Mouse (Mus musculus): Measurements from ENCODE around the gene Ppp4r2. TPM values are rescaled to one million over a fixed set of nuclear protein-coding genes. Genes with fewer than 3 reads are reported as not detected.

Gene Ppp4r2
- polyA plus RNA-seq, 1 experiment from 2014 or later = 8.7 TPM

GRCm38 (mm10) chr6:100807746-100808145, 25.7 kb upstream of the Ppp4r2 start:
- H3K9ac ChIP-seq (ENCODE audit: low read length) = no peak overlapping the region
- no peaks in the 10 kb centered on the region for H3K4me1 ChIP-seq (replicated peaks; ENCODE audit: control insufficient read depth, insufficient read depth)
- no peaks in the 10 kb centered on the region for H3K27me3 ChIP-seq (ENCODE audit: control insufficient read depth, insufficient read depth, low read length)
- H3K4me2 ChIP-seq (replicated peaks; ENCODE audit: low read depth) = no peak overlapping the region
- TF ChIP-seq CTCF (IDR thresholded peaks at IDR 0.05; ENCODE audit: low read depth) (no peak), EP300 (optimal IDR thresholded peaks at IDR 0.05) (no peak)
- WGBS = 15% methylated on average over 1 of the region's 1 CpGs
- ATAC-seq (ENCODE audit: low FRiP score, low TSS enrichment) (no peak), DNase-seq (ENCODE audit: low spot score) (no peak)
- no peaks in the 10 kb centered on the region for H3K36me3 ChIP-seq (ENCODE audit: control insufficient read depth, insufficient read depth, low read length)
- H3K27ac ChIP-seq (replicated peaks) = no peak overlapping the region
- no peak overlapping the region for H3K4me3 ChIP-seq (ENCODE audit: low read depth, low read length)
- no peaks in the 10 kb centered on the region for H3K9me3 ChIP-seq (ENCODE audit: control insufficient read depth, low read length)

GRCm38 (mm10) chr6:100808221-100808778, 25.1 kb upstream of the Ppp4r2 start:
- H3K4me1 ChIP-seq (replicated peaks; ENCODE audit: control insufficient read depth, insufficient read depth) = no peaks in the 10 kb centered on the region
- DNase-seq (ENCODE audit: low spot score) (no peak), ATAC-seq (ENCODE audit: low FRiP score, low TSS enrichment) (no peak)
- H3K27ac ChIP-seq (replicated peaks) = no peak overlapping the region
- no peaks in the 10 kb centered on the region for H3K9me3 ChIP-seq (ENCODE audit: control insufficient read depth, low read length)
- H3K27me3 ChIP-seq (ENCODE audit: control insufficient read depth, insufficient read depth, low read length) = no peaks in the 10 kb centered on the region
- H3K4me2 ChIP-seq (replicated peaks; ENCODE audit: low read depth) = no peak overlapping the region
- TF ChIP-seq CTCF (IDR thresholded peaks at IDR 0.05; ENCODE audit: low read depth) = no peak
- no peak for TF ChIP-seq EP300 (optimal IDR thresholded peaks at IDR 0.05)
- 83% methylated on average over 6 of the region's 6 CpGs for WGBS
- no peak overlapping the region for H3K9ac ChIP-seq (ENCODE audit: low read length)
- no peaks in the 10 kb centered on the region for H3K36me3 ChIP-seq (ENCODE audit: control insufficient read depth, insufficient read depth, low read length)
- H3K4me3 ChIP-seq (ENCODE audit: low read depth, low read length) = no peak overlapping the region

DNA sequence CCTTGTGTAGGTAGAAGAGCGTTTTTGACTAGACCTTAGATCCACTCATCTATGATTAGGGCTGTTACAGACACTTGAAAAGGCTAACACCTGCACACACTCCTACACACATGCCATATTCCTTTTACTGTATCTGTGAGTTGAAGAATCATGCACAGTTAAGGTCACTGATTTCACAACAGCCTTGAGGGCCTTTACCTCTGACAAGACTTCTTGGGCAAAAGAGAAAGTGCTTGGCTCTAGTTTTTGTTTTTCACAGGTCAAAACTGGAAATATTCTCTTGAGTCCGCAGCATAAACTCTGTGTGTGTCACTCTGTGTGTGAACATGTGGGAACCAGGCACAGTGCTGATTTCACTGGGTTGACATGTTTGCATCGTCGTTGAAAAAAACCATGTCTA, 23.3 kb upstream of the Ppp4r2 start:
- no peak overlapping the region for H3K4me2 ChIP-seq (replicated peaks; ENCODE audit: low read depth)
- no peaks in the 10 kb centered on the region for H3K9me3 ChIP-seq (ENCODE audit: control insufficient read depth, low read length)
- no peak overlapping the region for H3K27ac ChIP-seq (replicated peaks)
- H3K4me3 ChIP-seq (ENCODE audit: low read depth, low read length) = no peak overlapping the region
- no peak overlapping the region for H3K9ac ChIP-seq (ENCODE audit: low read length)
- no peaks in the 10 kb centered on the region for H3K4me1 ChIP-seq (replicated peaks; ENCODE audit: control insufficient read depth, insufficient read depth)
- WGBS = 83% methylated on average over 4 of the region's 4 CpGs
- H3K27me3 ChIP-seq (ENCODE audit: control insufficient read depth, insufficient read depth, low read length) = no peaks in the 10 kb centered on the region
- TF ChIP-seq EP300 (optimal IDR thresholded peaks at IDR 0.05) = no peak
- no peak for TF ChIP-seq CTCF (IDR thresholded peaks at IDR 0.05; ENCODE audit: low read depth)
- DNase-seq (ENCODE audit: low spot score) (no peak), ATAC-seq (ENCODE audit: low FRiP score, low TSS enrichment) (no peak)
- no peaks in the 10 kb centered on the region for H3K36me3 ChIP-seq (ENCODE audit: control insufficient read depth, insufficient read depth, low read length)

DNA sequence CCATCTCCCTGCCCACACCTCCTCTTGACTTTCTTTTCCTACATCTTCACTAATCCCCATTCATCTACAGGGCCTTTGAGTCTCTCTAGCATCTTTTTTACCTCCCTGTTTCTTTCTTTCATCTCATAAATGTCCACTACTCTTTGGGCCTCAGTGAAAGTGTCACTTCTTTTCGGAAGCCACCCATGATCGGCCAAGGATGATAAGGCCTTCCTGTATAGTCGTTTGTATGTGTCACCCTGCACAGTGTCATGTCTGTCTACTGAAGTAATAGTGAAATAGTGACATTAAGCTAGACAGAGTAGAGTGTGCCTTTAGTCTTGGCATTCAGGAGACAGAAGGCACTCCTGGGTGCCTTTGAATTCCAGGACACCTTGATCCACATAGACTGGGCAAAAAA, 21.7 kb upstream of the Ppp4r2 start:
- no peaks in the 10 kb centered on the region for H3K27me3 ChIP-seq (ENCODE audit: control insufficient read depth, insufficient read depth, low read length)
- H3K36me3 ChIP-seq (ENCODE audit: control insufficient read depth, insufficient read depth, low read length) = no peaks in the 10 kb centered on the region
- H3K4me2 ChIP-seq (replicated peaks; ENCODE audit: low read depth) = no peak overlapping the region
- TF ChIP-seq EP300 (optimal IDR thresholded peaks at IDR 0.05) (no peak), CTCF (IDR thresholded peaks at IDR 0.05; ENCODE audit: low read depth) (no peak)
- 84% methylated on average over 3 of the region's 3 CpGs for WGBS
- H3K27ac ChIP-seq (replicated peaks) = no peak overlapping the region
- ATAC-seq (ENCODE audit: low FRiP score, low TSS enrichment) (no peak), DNase-seq (ENCODE audit: low spot score) (no peak)
- H3K4me3 ChIP-seq (ENCODE audit: low read depth, low read length) = no peak overlapping the region
- no peaks in the 10 kb centered on the region for H3K4me1 ChIP-seq (replicated peaks; ENCODE audit: control insufficient read depth, insufficient read depth)
- no peaks in the 10 kb centered on the region for H3K9me3 ChIP-seq (ENCODE audit: control insufficient read depth, low read length)
- H3K9ac ChIP-seq (ENCODE audit: low read length) = no peak overlapping the region

- no peaks in the 10 kb centered on the region for H3K9me3 ChIP-seq (ENCODE audit: control insufficient read depth, low read length)
- no peaks in the 10 kb centered on the region for H3K27me3 ChIP-seq (ENCODE audit: control insufficient read depth, insufficient read depth, low read length)
- no peak overlapping the region for H3K27ac ChIP-seq (replicated peaks)
- H3K4me1 ChIP-seq (replicated peaks; ENCODE audit: control insufficient read depth, insufficient read depth) = no peaks in the 10 kb centered on the region
- no peaks in the 10 kb centered on the region for H3K36me3 ChIP-seq (ENCODE audit: control insufficient read depth, insufficient read depth, low read length)
- DNase-seq (ENCODE audit: low spot score) (no peak), ATAC-seq (ENCODE audit: low FRiP score, low TSS enrichment) (peak; percentile 53; the same call in 1 of the 2 replicates)
- TF ChIP-seq EP300 (optimal IDR thresholded peaks at IDR 0.05) = no peak
- TF ChIP-seq CTCF (IDR thresholded peaks at IDR 0.05; ENCODE audit: low read depth) = no peak
- H3K4me2 ChIP-seq (replicated peaks; ENCODE audit: low read depth) = no peak overlapping the region
- WGBS = 39% methylated on average over 2 of the region's 2 CpGs
- no peak overlapping the region for H3K4me3 ChIP-seq (ENCODE audit: low read depth, low read length)
- H3K9ac ChIP-seq (ENCODE audit: low read length) = no peak overlapping the region
Observed at GRCm38 (mm10) chr6:100821367-100821766, 12.1 kb upstream of the Ppp4r2 start.

- H3K27ac ChIP-seq (replicated peaks) = no peak overlapping the region
- TF ChIP-seq EP300 (optimal IDR thresholded peaks at IDR 0.05) (no peak), CTCF (IDR thresholded peaks at IDR 0.05; ENCODE audit: low read depth) (no peak)
Observed at GRCm38 (mm10) chr6:100823356-100823755, 10.1 kb upstream of the Ppp4r2 start.

More at GRCm38 (mm10) chr6:100823356-100823755, 10.1 kb upstream of the Ppp4r2 start:
- no peaks in the 10 kb centered on the region for H3K9me3 ChIP-seq (ENCODE audit: control insufficient read depth, low read length)
- no peak overlapping the region for H3K4me3 ChIP-seq (ENCODE audit: low read depth, low read length)
- H3K9ac ChIP-seq (ENCODE audit: low read length) = no peak overlapping the region
- H3K4me1 ChIP-seq (replicated peaks; ENCODE audit: control insufficient read depth, insufficient read depth) = no peaks in the 10 kb centered on the region
- no peaks in the 10 kb centered on the region for H3K27me3 ChIP-seq (ENCODE audit: control insufficient read depth, insufficient read depth, low read length)
- H3K36me3 ChIP-seq (ENCODE audit: control insufficient read depth, insufficient read depth, low read length) = no peaks in the 10 kb centered on the region
- DNase-seq (ENCODE audit: low spot score) (no peak), ATAC-seq (ENCODE audit: low FRiP score, low TSS enrichment) (no peak)
- no peak overlapping the region for H3K4me2 ChIP-seq (replicated peaks; ENCODE audit: low read depth)
- 73% methylated on average over 1 of the region's 1 CpGs for WGBS
